Mouse (Mus musculus): ENCODE data around the gene Itga2. TPM values are rescaled to one million over a fixed set of nuclear protein-coding genes. Genes with fewer than 3 reads are reported as not detected.

The Itga2 gene
- polyA plus RNA-seq, 1 experiment from 2014 or later: 0.79 TPM

- Histone ChIP-seq H3K4me3 (ENCODE audit: low read depth, low read length) (no peak overlapping the region), H3K9ac (replicated peaks; ENCODE audit: low read length) (no peak overlapping the region), H3K27me3 (ENCODE audit: control insufficient read depth, insufficient read depth, low read length) (no peaks in the 10 kb centered on the region), H3K36me3 (replicated peaks; ENCODE audit: control insufficient read depth, insufficient read depth, low read depth, low read length) (no peaks in the 10 kb centered on the region), H3K4me2 (ENCODE audit: low read depth, low read length) (no peak overlapping the region), H3K9me3 (replicated peaks; ENCODE audit: control insufficient read depth, low read length) (no peaks in the 10 kb centered on the region), H3K27ac (replicated peaks; ENCODE audit: low read depth, low read length) (no peak overlapping the region), H3K4me1 (ENCODE audit: control insufficient read depth, insufficient read depth, low read length) (no peaks in the 10 kb centered on the region)
- DNase-seq (ENCODE audit: low spot score) (no peak), ATAC-seq (replicated peaks; ENCODE audit: insufficient number of reproducible peaks, low FRiP score, low TSS enrichment, low read depth) (no peak)
- WGBS: 81% methylated on average over 2 of the region's 2 CpGs
Observed at GRCm38 (mm10) chr13:114876005-114876520, 55.8 kb downstream of the Itga2 start.

- H3K4me2 ChIP-seq (ENCODE audit: low read depth, low read length): no peak overlapping the region
- no peak for ATAC-seq (replicated peaks; ENCODE audit: insufficient number of reproducible peaks, low FRiP score, low TSS enrichment, low read depth)
- no peaks in the 10 kb centered on the region for H3K36me3 ChIP-seq (replicated peaks; ENCODE audit: control insufficient read depth, insufficient read depth, low read depth, low read length)
- H3K4me3 ChIP-seq (ENCODE audit: low read depth, low read length): no peak overlapping the region
- no peak overlapping the region for H3K27ac ChIP-seq (replicated peaks; ENCODE audit: low read depth, low read length)
- H3K4me1 ChIP-seq (ENCODE audit: control insufficient read depth, insufficient read depth, low read length): no peaks in the 10 kb centered on the region
- H3K9ac ChIP-seq (replicated peaks; ENCODE audit: low read length): no peak overlapping the region
- H3K9me3 ChIP-seq (replicated peaks; ENCODE audit: control insufficient read depth, low read length): no peaks in the 10 kb centered on the region
- 93% methylated on average over 6 of the region's 6 CpGs for WGBS
- no peak for DNase-seq (ENCODE audit: low spot score)
- H3K27me3 ChIP-seq (ENCODE audit: control insufficient read depth, insufficient read depth, low read length): no peaks in the 10 kb centered on the region
Observed at GRCm38 (mm10) chr13:114874738-114875137, 57.2 kb downstream of the Itga2 start.

- no peaks in the 10 kb centered on the region for H3K36me3 ChIP-seq (replicated peaks; ENCODE audit: control insufficient read depth, insufficient read depth, low read depth, low read length)
- DNase-seq (ENCODE audit: low spot score): no peak
- H3K27ac ChIP-seq (replicated peaks; ENCODE audit: low read depth, low read length): no peak overlapping the region
- no peak overlapping the region for H3K4me3 ChIP-seq (ENCODE audit: low read depth, low read length)
- no peaks in the 10 kb centered on the region for H3K9me3 ChIP-seq (replicated peaks; ENCODE audit: control insufficient read depth, low read length)
- no peak overlapping the region for H3K9ac ChIP-seq (replicated peaks; ENCODE audit: low read length)
- no peaks in the 10 kb centered on the region for H3K27me3 ChIP-seq (ENCODE audit: control insufficient read depth, insufficient read depth, low read length)
- no peak for ATAC-seq (replicated peaks; ENCODE audit: insufficient number of reproducible peaks, low FRiP score, low TSS enrichment, low read depth)
- 84% methylated on average over 4 of the region's 4 CpGs for WGBS
- H3K4me1 ChIP-seq (ENCODE audit: control insufficient read depth, insufficient read depth, low read length): no peaks in the 10 kb centered on the region; the same call in 1 of the 2 replicates
- H3K4me2 ChIP-seq (ENCODE audit: low read depth, low read length): no peak overlapping the region
Observed at GRCm38 (mm10) chr13:114857525-114857924, 74.4 kb downstream of the Itga2 start.

GRCm38 (mm10) chr13:114856269-114856627 is 75.7 kb downstream of the Itga2 start:
- H3K27ac ChIP-seq (replicated peaks; ENCODE audit: low read depth, low read length): no peak overlapping the region
- 41% methylated on average over 7 of the region's 7 CpGs for WGBS
- H3K9me3 ChIP-seq (replicated peaks; ENCODE audit: control insufficient read depth, low read length): no peaks in the 10 kb centered on the region
- H3K9ac ChIP-seq (replicated peaks; ENCODE audit: low read length): no peak overlapping the region
- no peaks in the 10 kb centered on the region; the same call in 1 of the 2 replicates for H3K4me1 ChIP-seq (ENCODE audit: control insufficient read depth, insufficient read depth, low read length)
- no peak overlapping the region for H3K4me2 ChIP-seq (ENCODE audit: low read depth, low read length)
- H3K4me3 ChIP-seq (ENCODE audit: low read depth, low read length): no peak overlapping the region
- no peaks in the 10 kb centered on the region for H3K36me3 ChIP-seq (replicated peaks; ENCODE audit: control insufficient read depth, insufficient read depth, low read depth, low read length)
- no peak for ATAC-seq (replicated peaks; ENCODE audit: insufficient number of reproducible peaks, low FRiP score, low TSS enrichment, low read depth)
- DNase-seq (ENCODE audit: low spot score): no peak
- H3K27me3 ChIP-seq (ENCODE audit: control insufficient read depth, insufficient read depth, low read length): no peaks in the 10 kb centered on the region

- DNase-seq (ENCODE audit: low spot score) (no peak), ATAC-seq (replicated peaks; ENCODE audit: insufficient number of reproducible peaks, low FRiP score, low TSS enrichment, low read depth) (0 out of 2 replicates have a peak, but pooled peaks have one; percentile 52)
- no peaks in the 10 kb centered on the region for H3K27me3 ChIP-seq (ENCODE audit: control insufficient read depth, insufficient read depth, low read length)
- H3K4me3 ChIP-seq (ENCODE audit: low read depth, low read length): no peak overlapping the region
- peak overlapping the region; percentile 25 for H3K4me2 ChIP-seq (ENCODE audit: low read depth, low read length)
- no peak overlapping the region for H3K27ac ChIP-seq (replicated peaks; ENCODE audit: low read depth, low read length)
- no peaks in the 10 kb centered on the region for H3K9me3 ChIP-seq (replicated peaks; ENCODE audit: control insufficient read depth, low read length)
- H3K36me3 ChIP-seq (replicated peaks; ENCODE audit: control insufficient read depth, insufficient read depth, low read depth, low read length): no peaks in the 10 kb centered on the region
- WGBS: 19% methylated on average over 15 of the region's 15 CpGs
- H3K4me1 ChIP-seq (ENCODE audit: control insufficient read depth, insufficient read depth, low read length): no peaks in the 10 kb centered on the region; the same call in 1 of the 2 replicates
- no peak overlapping the region for H3K9ac ChIP-seq (replicated peaks; ENCODE audit: low read length)
Observed at GRCm38 (mm10) chr13:114855573-114856268, 76.2 kb downstream of the Itga2 start.

GRCm38 (mm10) chr13:114854428-114854827 is 77.5 kb downstream of the Itga2 start:
- DNase-seq (ENCODE audit: low spot score): no peak
- ATAC-seq (replicated peaks; ENCODE audit: insufficient number of reproducible peaks, low FRiP score, low TSS enrichment, low read depth): 0 out of 2 replicates have a peak, but pooled peaks have one; percentile 65
- Histone ChIP-seq H3K36me3 (replicated peaks; ENCODE audit: control insufficient read depth, insufficient read depth, low read depth, low read length) (no peaks in the 10 kb centered on the region), H3K27me3 (ENCODE audit: control insufficient read depth, insufficient read depth, low read length) (no peaks in the 10 kb centered on the region), H3K9ac (replicated peaks; ENCODE audit: low read length) (no peak overlapping the region), H3K4me2 (ENCODE audit: low read depth, low read length) (no peak overlapping the region), H3K27ac (replicated peaks; ENCODE audit: low read depth, low read length) (no peak overlapping the region), H3K4me1 (ENCODE audit: control insufficient read depth, insufficient read depth, low read length) (no peaks in the 10 kb centered on the region; the same call in 1 of the 2 replicates), H3K9me3 (replicated peaks; ENCODE audit: control insufficient read depth, low read length) (no peaks in the 10 kb centered on the region), H3K4me3 (ENCODE audit: low read depth, low read length) (no peak overlapping the region)
- 94% methylated on average over 3 of the region's 3 CpGs for WGBS

- Histone ChIP-seq H3K4me1 (ENCODE audit: control insufficient read depth, insufficient read depth, low read length) (no peaks in the 10 kb centered on the region; the same call in 1 of the 2 replicates), H3K4me2 (ENCODE audit: low read depth, low read length) (no peak overlapping the region), H3K9me3 (replicated peaks; ENCODE audit: control insufficient read depth, low read length) (no peaks in the 10 kb centered on the region), H3K36me3 (replicated peaks; ENCODE audit: control insufficient read depth, insufficient read depth, low read depth, low read length) (no peaks in the 10 kb centered on the region), H3K4me3 (ENCODE audit: low read depth, low read length) (no peak overlapping the region), H3K27ac (replicated peaks; ENCODE audit: low read depth, low read length) (no peak overlapping the region), H3K27me3 (ENCODE audit: control insufficient read depth, insufficient read depth, low read length) (no peaks in the 10 kb centered on the region), H3K9ac (replicated peaks; ENCODE audit: low read length) (no peak overlapping the region)
- 0 out of 2 replicates have a peak, but pooled peaks have one; percentile 34 for ATAC-seq (replicated peaks; ENCODE audit: insufficient number of reproducible peaks, low FRiP score, low TSS enrichment, low read depth)
- DNase-seq (ENCODE audit: low spot score): no peak
- 89% methylated on average over 6 of the region's 6 CpGs for WGBS
Observed at GRCm38 (mm10) chr13:114854023-114854422, 77.9 kb downstream of the Itga2 start.

- Histone ChIP-seq H3K4me3 (ENCODE audit: low read depth, low read length) (no peak overlapping the region), H3K9ac (replicated peaks; ENCODE audit: low read length) (no peak overlapping the region), H3K27me3 (ENCODE audit: control insufficient read depth, insufficient read depth, low read length) (no peaks in the 10 kb centered on the region), H3K4me2 (ENCODE audit: low read depth, low read length) (no peak overlapping the region), H3K36me3 (replicated peaks; ENCODE audit: control insufficient read depth, insufficient read depth, low read depth, low read length) (no peaks in the 10 kb centered on the region), H3K4me1 (ENCODE audit: control insufficient read depth, insufficient read depth, low read length) (no peaks in the 10 kb centered on the region; the same call in 1 of the 2 replicates), H3K9me3 (replicated peaks; ENCODE audit: control insufficient read depth, low read length) (no peaks in the 10 kb centered on the region), H3K27ac (replicated peaks; ENCODE audit: low read depth, low read length) (no peak overlapping the region)
- 83% methylated on average over 2 of the region's 2 CpGs for WGBS
- ATAC-seq (replicated peaks; ENCODE audit: insufficient number of reproducible peaks, low FRiP score, low TSS enrichment, low read depth) (no peak), DNase-seq (ENCODE audit: low spot score) (no peak)
Observed at GRCm38 (mm10) chr13:114853152-114853551, 78.7 kb downstream of the Itga2 start.

Measured in embryonic facial prominence, embryonic 11.5 days (tissue).